Mouse (Mus musculus) forebrain, embryonic 11.5 days (tissue): ENCODE results near the gene Arg2. TPM values are rescaled to one million over a fixed set of nuclear protein-coding genes. Genes with fewer than 3 reads are reported as not detected.

ENCODE experiments used
- ATAC-seq: fragments of 200-750 bp; cut with Nextera tagmentation; replicated peaks from 2 replicates; pipeline ENCODE4 v1.8.0; 2017; ENCODE audit warnings: moderate TSS enrichment; ENCODE audit not compliant: low FRiP score
- DNase-seq: peaks from one replicate; pipeline ENCODE4 v3.0.0-alpha.2; 2017; ENCODE audit warnings: low spot score
- H3K27ac ChIP-seq: fragments of 300-500 bp; sonication (generic); 2 replicates; pipeline ENCODE4 v1.5.1; 2014; ENCODE audit warnings: low read depth, low read length
- H3K27me3 ChIP-seq: fragments of 300-500 bp; sonication (generic); 2 replicates; pipeline ENCODE4 v1.6.1; 2014; ENCODE audit warnings: mild to moderate bottlenecking, low read length, mixed read lengths; ENCODE audit not compliant: control insufficient read depth, insufficient read depth
- H3K36me3 ChIP-seq: fragments of 300-500 bp; sonication (generic); 2 replicates; pipeline ENCODE4 v1.6.1; 2014; ENCODE audit warnings: mild to moderate bottlenecking, low read length, moderate library complexity, mixed read lengths; ENCODE audit not compliant: control insufficient read depth, insufficient read depth
- H3K4me1 ChIP-seq: fragments of 300-500 bp; sonication (generic); replicated peaks from 2 replicates; pipeline ENCODE4 v1.6.1; 2014; ENCODE audit warnings: low read length, mixed read lengths; ENCODE audit not compliant: control insufficient read depth, insufficient read depth
- H3K4me2 ChIP-seq: fragments of 300-500 bp; sonication (generic); 2 replicates; pipeline ENCODE4 v1.6.1; 2014; ENCODE audit warnings: low read depth, mild to moderate bottlenecking, low read length, moderate library complexity, mixed read lengths; ENCODE audit not compliant: severe bottlenecking
- H3K4me3 ChIP-seq: fragments of 300-500 bp; sonication (generic); 2 replicates; pipeline ENCODE4 v1.5.1; 2014; ENCODE audit warnings: low read depth, low read length
- H3K9ac ChIP-seq: fragments of 300-500 bp; sonication (generic); 2 replicates; pipeline ENCODE4 v1.6.1; 2014; ENCODE audit warnings: low read length
- H3K9me3 ChIP-seq: fragments of 300-500 bp; sonication (generic); 2 replicates; pipeline ENCODE4 v1.6.1; 2016; ENCODE audit warnings: low read length, mixed read lengths; ENCODE audit not compliant: control insufficient read depth
- WGBS: fragments of 180-500 bp; shearing (Covaris S2); extraction: QIAGEN DNeasy Blood & Tissue Kit; methylation state at CpG from one replicate; pipeline ENCODE4 v1.1.7; 2014; 5-methylcytosine and 5-hydroxymethylcytosine counted together
- polyA plus RNA-seq: library from polyadenylated mRNA; unstranded; fragments of >200 nt; fragmentation: Nextera tagmentation; extraction: Ambion mirVana; gene quantifications from 2 replicates; pipeline ENCODE4 v1.2.1, GENCODE M21; 2014

Arg2 gene
- polyA plus RNA-seq, 1 experiment from 2014 or later, result 4.5 TPM

DNA sequence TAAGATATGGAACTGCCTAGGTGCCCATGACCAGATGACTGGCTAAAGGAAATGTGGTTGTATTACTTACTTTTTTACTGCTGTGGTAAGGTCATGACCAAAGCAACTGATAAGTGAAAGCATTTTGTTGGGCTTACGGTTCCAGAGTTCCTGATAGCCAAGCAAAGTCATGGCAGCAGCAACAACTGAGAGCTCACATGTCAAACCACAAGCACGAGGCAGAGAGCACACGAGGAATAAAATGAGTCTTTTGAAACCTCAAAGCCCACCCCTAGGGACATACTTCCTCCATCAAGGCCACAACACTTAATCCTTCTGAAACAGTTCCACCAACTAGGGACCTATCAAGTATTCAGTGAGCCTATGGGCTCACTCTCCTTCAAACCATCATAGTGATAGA lies 71.3 kb downstream of the Arg2 start:
- Histone ChIP-seq H3K4me3 (no peak overlapping the region), H3K4me1 (no peaks in the 10 kb centered on the region), H3K4me2 (no peak overlapping the region), H3K27me3 (no peaks in the 10 kb centered on the region), H3K27ac (no peak overlapping the region), H3K9me3 (no peaks in the 10 kb centered on the region), H3K9ac (no peak overlapping the region), H3K36me3 (no peaks in the 10 kb centered on the region)
- ATAC-seq, result no peak
- WGBS, result 69% methylated on average over 3 of the region's 3 CpGs
- no peak for DNase-seq

Other genes starting within 250 kb of the Arg2 start
- 3.0 and 3.5 TPM in 2 replicates for gene Plek2, start 223.8 kb upstream of the Arg2 start, polyA plus RNA-seq
- 7.3 and 7.9 TPM in 2 replicates for gene Tmem229b, start 123.2 kb upstream of the Arg2 start, polyA plus RNA-seq
- gene Plekhh1, start 101.6 kb upstream of the Arg2 start, polyA plus RNA-seq, result 6.9 and 8.4 TPM in 2 replicates
- gene Pigh, start 41.1 kb upstream of the Arg2 start, polyA plus RNA-seq, result 29.9 and 30.0 TPM in 2 replicates
- 88.3 and 97.8 TPM in 2 replicates for gene Vti1b, start 41.9 kb downstream of the Arg2 start, polyA plus RNA-seq
- 25.4 and 26.3 TPM in 2 replicates for gene Rdh11, start 61.5 kb downstream of the Arg2 start, polyA plus RNA-seq
- 0.85 and 1.8 TPM in 2 replicates for gene Rdh12, start 78.1 kb downstream of the Arg2 start, polyA plus RNA-seq
- gene Zfyve26, start 165.5 kb downstream of the Arg2 start, polyA plus RNA-seq, result 16.1 and 18.0 TPM in 2 replicates
- gene Rad51b, start 166.5 kb downstream of the Arg2 start, polyA plus RNA-seq, result 8.0 and 8.1 TPM in 2 replicates